Mouse (Mus musculus) lung, adult 2 months (tissue): ENCODE results near the gene Sphk2.

ENCODE experiments used
- CTCF ChIP-seq: fragments of 200-500 bp; IDR thresholded peaks from 2 replicates; pipeline ENCODE4 v1.5.1; 2011; ENCODE audit warnings: mild to moderate bottlenecking, low read length, control low read depth; ENCODE audit not compliant: insufficient read depth
- POLR2A ChIP-seq: fragments of 200-500 bp; IDR thresholded peaks from 2 replicates; pipeline ENCODE4 v1.6.1; 2011; ENCODE audit warnings: low read depth, mild to moderate bottlenecking, control low read depth, low read length, borderline replicate concordance; ENCODE audit errors: extremely low read depth

DNA sequence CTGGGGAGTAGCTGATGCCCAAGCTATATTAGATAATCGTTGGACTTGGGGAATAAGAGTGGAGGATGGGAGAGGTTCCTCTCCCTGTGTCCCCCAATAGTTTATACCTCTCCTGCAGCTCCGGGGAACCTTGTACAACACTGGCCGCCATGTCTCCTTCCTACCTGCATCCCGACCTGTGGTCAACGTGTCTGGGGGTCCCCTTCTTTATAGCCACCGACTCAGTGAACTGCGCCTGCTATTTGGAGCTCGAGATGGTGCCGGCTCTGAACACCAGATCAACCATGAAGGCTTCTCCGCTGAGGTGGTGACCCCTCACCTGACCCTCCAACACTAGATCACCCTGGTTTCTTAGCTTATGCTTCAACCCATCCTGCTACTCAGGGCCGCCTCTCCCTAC lies 15.5 kb downstream of the Sphk2 start:
- TF ChIP-seq CTCF (no peak), POLR2A (no peak)
